In the genomic region with DNA sequence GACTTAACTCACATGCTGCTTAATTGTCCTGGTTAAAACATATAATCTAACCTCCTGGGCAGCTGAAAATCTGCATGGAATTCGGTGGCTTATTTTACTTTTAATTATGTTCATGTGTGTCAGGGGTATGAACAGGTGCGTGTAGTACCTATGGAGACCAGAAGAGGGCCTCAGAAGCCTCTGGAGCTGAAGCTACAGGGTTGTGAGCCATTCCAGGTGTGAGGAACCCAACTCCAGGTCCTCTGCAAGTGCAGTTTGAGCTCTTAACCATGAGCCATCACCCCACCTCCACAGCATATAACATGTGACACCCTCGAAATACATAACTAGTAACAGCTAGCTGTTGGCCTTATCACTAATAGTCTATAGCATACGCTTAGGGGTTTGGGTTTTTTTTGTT, we compare ENCODE assay signal across 9 mouse cellular contexts. TPM values are rescaled to one million over a fixed set of nuclear protein-coding genes. Genes with fewer than 3 reads are reported as not detected.
A peak's percentile ranks its signal among the peaks of the same experiment; 100 is the strongest.
DNase-seq lines count a peak whose midpoint lies in the region; ATAC-seq and TF ChIP-seq lines count a peak whose summit lies in the region.
"Had no signal": no experiment of that assay in that cellular context is flagged by ENCODE, and none has a peak within 500 bp of the region (broad histone marks: within the 10 kb centered on the region; RNA-seq: fewer than 3 reads in every experiment).

No protein-coding gene starts in this region.

- no peak overlapping the region for H3K27ac ChIP-seq in layer of hippocampus, adult 2 months
- H3K27ac ChIP-seq in neural tube, embryonic 15.5 days (replicated peaks): no peak overlapping the region
- H3K27ac ChIP-seq: heart, embryonic 15.5 days had no signal

- H3K4me3 ChIP-seq in layer of hippocampus, adult 2 months: no peak overlapping the region
- no peak overlapping the region for H3K4me3 ChIP-seq in neural tube, embryonic 15.5 days (replicated peaks)
- H3K4me3 ChIP-seq: heart, embryonic 15.5 days had no signal

- no peaks in the 10 kb centered on the region for H3K27me3 ChIP-seq in splenic B cell, adult 2 months (ENCODE audit: control insufficient read depth, insufficient read depth, low read length, poor library complexity, severe bottlenecking)
- no peaks in the 10 kb centered on the region; the same call in 1 of the 2 replicates for H3K27me3 ChIP-seq in neural tube, embryonic 15.5 days (replicated peaks)
- H3K27me3 ChIP-seq: heart, embryonic 15.5 days had no signal

- H3K9me3 ChIP-seq in neural tube, embryonic 15.5 days (replicated peaks): no peaks in the 10 kb centered on the region
- H3K9me3 ChIP-seq: heart, embryonic 15.5 days had no signal

- TF ChIP-seq CTCF in layer of hippocampus, adult 2 months (conservative IDR thresholded peaks at IDR 0.05): peak; percentile 84

- peaks cover 25% of the 10 kb centered on the region for H3K36me3 ChIP-seq in splenic B cell, adult 2 months (ENCODE audit: control insufficient read depth, insufficient read depth, low read length, poor library complexity, severe bottlenecking)
- peaks cover 26% of the 10 kb centered on the region for H3K36me3 ChIP-seq in neural tube, embryonic 15.5 days

- peak; percentile 54 for DNase-seq in adrenal gland, postnatal 10 days
- no peak for DNase-seq in adrenal gland, adult 8-10 months
- DNase-seq in layer of hippocampus, adult 2 months (ENCODE audit: low spot score in 2 of 2): peak in 1 of 2 experiments; percentile 39
- no peak for DNase-seq in layer of hippocampus, adult 18-20 months (ENCODE audit: low spot score in 2 of 2)
- DNase-seq in R1 (ENCODE audit: low read depth, low spot score): peak; percentile 68
- peak; percentile 23 for DNase-seq in kidney, postnatal 14 days
- DNase-seq in splenic B cell, adult 2 months (ENCODE audit: low read depth, low spot score): peak; percentile 77

- ATAC-seq in neural tube, embryonic 15.5 days (ENCODE audit: low FRiP score): no peak

- 63% methylated on average over 4 of the region's 4 CpGs for WGBS in neural tube, embryonic 15.5 days

- no peaks in the 10 kb centered on the region for H3K4me1 ChIP-seq in neural tube, embryonic 15.5 days
- H3K4me1 ChIP-seq: heart, embryonic 15.5 days had no signal

- no peak overlapping the region for H3K4me2 ChIP-seq in neural tube, embryonic 15.5 days
- H3K4me2 ChIP-seq: heart, embryonic 15.5 days had no signal

- H3K9ac ChIP-seq in neural tube, embryonic 15.5 days (replicated peaks): no peak overlapping the region
- H3K9ac ChIP-seq: heart, embryonic 15.5 days had no signal

RNA-seq across cellular contexts. Expression of a gene that starts 47.6 kb away (rescaled TPM):
- 10 to 100 TPM; 88.5 to 88.9 TPM for total RNA-seq in adrenal gland, postnatal 10 days (2021)
- 100 to 1,000 TPM; 135 to 148 (median 141) TPM for total RNA-seq in adrenal gland, adult 8-10 months (2022)
- 10 to 100 TPM; 78.6 to 84.8 TPM for total RNA-seq in layer of hippocampus, adult 2 months (2021)
- total RNA-seq in layer of hippocampus, adult 18-20 months (2021): 10 to 100 TPM; 83.6 to 85.4 TPM
- polyA plus RNA-seq in neural tube, embryonic 15.5 days (2015; fragmentation: Nextera tagmentation; extraction: Ambion mirVana): 117 and 123 TPM in 2 replicates

Comparison
In these comparisons a context has a peak if more than half of its experiments do, and no peak if none do; other contexts are left out.
1. DNase-seq: peak in adrenal gland, postnatal 10 days (single experiment), R1 (single experiment), kidney, postnatal 14 days (single experiment) and splenic B cell, adult 2 months (single experiment); none in adrenal gland, adult 8-10 months (single experiment) and layer of hippocampus, adult 18-20 months (0 of 2).